Mouse (Mus musculus) CH12.LX (cell line): ENCODE results near the gene 4930442H23Rik. TPM values are rescaled to one million over a fixed set of nuclear protein-coding genes. Genes with fewer than 3 reads are reported as not detected.
A peak's percentile ranks its signal among the peaks of the same experiment; 100 is the strongest.

Experiments used
- DNase-seq: peaks from one replicate; pipeline ENCODE4 v3.0.0-alpha.2; 2013; ENCODE audit errors: extremely low read depth
- H3K27ac ChIP-seq: 2 replicates; pipeline ENCODE4 v1.5.1; 2012; ENCODE audit warnings: low read depth, mild to moderate bottlenecking, control low read depth, moderate library complexity; ENCODE audit not compliant: insufficient read depth
- H3K27me3 ChIP-seq: replicated peaks from 2 replicates; pipeline ENCODE3; 2012; ENCODE audit warnings: inconsistent platforms
- H3K36me3 ChIP-seq, 2 experiments: replicated peaks in 1 of 2; 2 replicates each; pipeline versions ENCODE3 to v1.6.1; 2012; ENCODE audit warnings: inconsistent platforms in 1 of 2, low read length in 1 of 2, mild to moderate bottlenecking in 1 of 2, mixed read lengths in 1 of 2, moderate library complexity in 1 of 2; ENCODE audit not compliant: control insufficient read depth in 1 of 2, insufficient read depth in 1 of 2
- H3K4me1 ChIP-seq, 2 experiments: 2 replicates each; pipeline ENCODE4 v1.6.1; 2012; ENCODE audit warnings: inconsistent platforms in 1 of 2, moderate library complexity in 1 of 2; ENCODE audit not compliant: insufficient read depth in 2 of 2, control insufficient read depth in 1 of 2
- H3K4me2 ChIP-seq: 2 replicates; pipeline ENCODE4 v1.6.1; 2012; ENCODE audit warnings: low read depth, mild to moderate bottlenecking, control low read depth; ENCODE audit not compliant: poor library complexity, insufficient read depth, severe bottlenecking
- H3K4me3 ChIP-seq, 3 experiments: fragments of 150-350 bp in 1 of 3; sonication (generic) in 1 of 3; replicated peaks in 1 of 3; 2 replicates each; pipeline versions ENCODE3 to v1.5.1; 2011 to 2012; ENCODE audit warnings: low read depth in 2 of 3, low read length in 2 of 3, mild to moderate bottlenecking in 2 of 3, moderate library complexity in 2 of 3, control low read depth in 1 of 3, improper control_type of control experiment in 1 of 3, inconsistent platforms in 1 of 3, mixed read lengths in 1 of 3; ENCODE audit not compliant: poor library complexity in 1 of 3
- H3K79me2 ChIP-seq: replicated peaks from 2 replicates; pipeline ENCODE4 v1.6.1; 2012; ENCODE audit warnings: mild to moderate bottlenecking, moderate library complexity; ENCODE audit not compliant: control insufficient read depth, poor library complexity, insufficient read depth, severe bottlenecking; ENCODE audit errors: extremely low read depth
- H3K9ac ChIP-seq: 2 replicates; pipeline ENCODE4 v1.6.1; 2012; ENCODE audit warnings: low read depth, mild to moderate bottlenecking, control low read depth, moderate library complexity; ENCODE audit not compliant: insufficient read depth
- H3K9me3 ChIP-seq: replicated peaks from 2 replicates; pipeline ENCODE3; 2012; ENCODE audit warnings: low read length, inconsistent platforms, mixed read lengths
- BHLHE40 ChIP-seq: IDR thresholded peaks from 2 replicates; pipeline ENCODE4 v1.6.1; 2011; ENCODE audit warnings: mild to moderate bottlenecking, low read depth, low read length, improper control_type of control experiment
- CHD2 ChIP-seq: IDR thresholded peaks from 2 replicates; pipeline ENCODE4 v1.6.1; 2011; ENCODE audit warnings: low read length, improper control_type of control experiment
- CTCF ChIP-seq, 2 experiments: IDR thresholded peaks in 1 of 2; conservative IDR thresholded peaks in 1 of 2; 2 replicates each; pipeline ENCODE4 v1.5.1; 2011 to 2012; ENCODE audit warnings: low read depth in 2 of 2, low read length in 2 of 2, improper control_type of control experiment in 1 of 2, inconsistent platforms in 1 of 2, mild to moderate bottlenecking in 1 of 2, moderate library complexity in 1 of 2
- ELF1 ChIP-seq: IDR thresholded peaks from 2 replicates; pipeline ENCODE4 v1.6.1; 2014; ENCODE audit warnings: low read depth, mild to moderate bottlenecking, inconsistent platforms, low read length, improper control_type of control experiment
- EP300 ChIP-seq: IDR thresholded peaks from 2 replicates; pipeline ENCODE4 v1.6.1; 2011; ENCODE audit warnings: low read length, improper control_type of control experiment
- ETS1 ChIP-seq: conservative IDR thresholded peaks from 2 replicates; pipeline ENCODE4 v1.6.1; 2012; ENCODE audit warnings: low read depth, mild to moderate bottlenecking, inconsistent platforms, low read length, improper control_type of control experiment, moderate library complexity
- GABPA ChIP-seq: IDR thresholded peaks from 2 replicates; pipeline ENCODE4 v1.6.1; 2012; ENCODE audit warnings: low read depth, low read length, improper control_type of control experiment, inconsistent platforms; ENCODE audit not compliant: insufficient replicate concordance
- HCFC1 ChIP-seq: IDR thresholded peaks from 2 replicates; pipeline ENCODE4 v1.6.1; 2012; ENCODE audit warnings: low read depth, mild to moderate bottlenecking, inconsistent platforms, low read length, improper control_type of control experiment
- IRF4 ChIP-seq: IDR thresholded peaks from 2 replicates; pipeline ENCODE4 v1.6.1; 2014; ENCODE audit warnings: low read depth, mild to moderate bottlenecking, inconsistent platforms, low read length, improper control_type of control experiment
- JUN ChIP-seq: IDR thresholded peaks from 2 replicates; pipeline ENCODE4 v1.6.1; 2011; ENCODE audit warnings: low read depth, mild to moderate bottlenecking, low read length, improper control_type of control experiment, moderate library complexity; ENCODE audit not compliant: insufficient read depth
- KAT2A ChIP-seq: IDR thresholded peaks from 2 replicates; pipeline ENCODE4 v1.6.1; 2012; ENCODE audit warnings: low read length, improper control_type of control experiment, inconsistent platforms; ENCODE audit not compliant: insufficient replicate concordance
- MAZ ChIP-seq: IDR thresholded peaks from 2 replicates; pipeline ENCODE4 v1.6.1; 2012; ENCODE audit warnings: low read depth, mild to moderate bottlenecking, inconsistent platforms, low read length, improper control_type of control experiment, moderate library complexity
- MEF2A ChIP-seq: IDR thresholded peaks from 2 replicates; pipeline ENCODE4 v1.6.1; 2014; ENCODE audit warnings: low read depth, mild to moderate bottlenecking, inconsistent platforms, low read length, improper control_type of control experiment, borderline replicate concordance
- MYC ChIP-seq: IDR thresholded peaks from 2 replicates; pipeline ENCODE4 v1.6.1; 2011; ENCODE audit warnings: low read depth, mild to moderate bottlenecking, improper control_type of control experiment, low read length
- NELFE ChIP-seq: IDR thresholded peaks from 2 replicates; pipeline ENCODE4 v1.6.1; 2011; ENCODE audit warnings: low read depth, low read length, improper control_type of control experiment
- POLR2A ChIP-seq: IDR thresholded peaks from 2 replicates; pipeline ENCODE4 v1.6.1; 2011; ENCODE audit warnings: low read depth, mild to moderate bottlenecking, improper control_type of control experiment, low read length
- RCOR1 ChIP-seq: conservative IDR thresholded peaks from 2 replicates; pipeline ENCODE4 v1.6.1; 2012; ENCODE audit warnings: low read depth, mild to moderate bottlenecking, inconsistent platforms, low read length, improper control_type of control experiment
- SIN3A ChIP-seq: IDR thresholded peaks from 2 replicates; pipeline ENCODE4 v1.6.1; 2012; ENCODE audit warnings: low read length, improper control_type of control experiment, inconsistent platforms
- TBP ChIP-seq: conservative IDR thresholded peaks from 2 replicates; pipeline ENCODE4 v1.6.1; 2011; ENCODE audit warnings: low read depth, low read length, improper control_type of control experiment
- TCF12 ChIP-seq: IDR thresholded peaks from 2 replicates; pipeline ENCODE4 v1.6.1; 2014; ENCODE audit warnings: low read depth, mild to moderate bottlenecking, inconsistent platforms, low read length, improper control_type of control experiment
- UBTF ChIP-seq: IDR thresholded peaks from 2 replicates; pipeline ENCODE4 v1.6.1; 2012; ENCODE audit warnings: low read depth, mild to moderate bottlenecking, inconsistent platforms, low read length, improper control_type of control experiment, moderate library complexity
- ZC3H11A ChIP-seq: IDR thresholded peaks from 2 replicates; pipeline ENCODE4 v1.6.1; 2012; ENCODE audit warnings: low read depth, mild to moderate bottlenecking, inconsistent platforms, low read length, improper control_type of control experiment
- ZKSCAN1 ChIP-seq: IDR thresholded peaks from 2 replicates; pipeline ENCODE4 v1.6.1; 2012; ENCODE audit warnings: low read depth, inconsistent platforms, low read length, improper control_type of control experiment, borderline replicate concordance
- ZMIZ1 ChIP-seq: IDR thresholded peaks from 2 replicates; pipeline ENCODE4 v1.6.1; 2012; ENCODE audit warnings: low read depth, mild to moderate bottlenecking, inconsistent platforms, low read length, improper control_type of control experiment
- ZNF384 ChIP-seq: IDR thresholded peaks from 2 replicates; pipeline ENCODE4 v1.6.1; 2012; ENCODE audit warnings: low read depth, low read length, improper control_type of control experiment, inconsistent platforms
- dilution Hi-C: fragments of 300-500 bp; cut with MboI; formaldehyde crosslinking; loops from 2 replicates; pipeline ENCODE4 v1.14.3; 2020; ENCODE audit warnings: low sequenced_read_pairs; ENCODE audit not compliant: extremely low pct_unique_long_range_greater_than_20kb, extremely low pct_ligation_motif_present
- in situ Hi-C: fragments of 300-500 bp; cut with MboI; formaldehyde crosslinking; loops from 3 replicates; pipeline ENCODE4 v1.14.3; 2019; ENCODE audit warnings: low sequenced_read_pairs, low pct_ligation_motif_present, low pct_unique_long_range_greater_than_20kb, mixed read lengths
- polyA plus RNA-seq: library from polyadenylated mRNA; unstranded; fragments of >175 nt; gene quantifications from 2 replicates; pipeline ENCODE4 v1.2.1, GENCODE M21; 2012; ENCODE audit warnings: low read depth; ENCODE audit not compliant: insufficient read length
- total RNA-seq, 2 experiments: library from RNA; depleted of rRNA; stranded (reverse); fragments of 300-350 nt in 1 of 2; fragments of >200 nt in 1 of 2; gene quantifications; 2 replicates each; pipeline ENCODE4 v1.2.3; 2012 to 2014

4930442H23Rik gene
- total and polyA plus RNA-seq, 3 experiments = 0.27 TPM; not detected in 2

DNA sequence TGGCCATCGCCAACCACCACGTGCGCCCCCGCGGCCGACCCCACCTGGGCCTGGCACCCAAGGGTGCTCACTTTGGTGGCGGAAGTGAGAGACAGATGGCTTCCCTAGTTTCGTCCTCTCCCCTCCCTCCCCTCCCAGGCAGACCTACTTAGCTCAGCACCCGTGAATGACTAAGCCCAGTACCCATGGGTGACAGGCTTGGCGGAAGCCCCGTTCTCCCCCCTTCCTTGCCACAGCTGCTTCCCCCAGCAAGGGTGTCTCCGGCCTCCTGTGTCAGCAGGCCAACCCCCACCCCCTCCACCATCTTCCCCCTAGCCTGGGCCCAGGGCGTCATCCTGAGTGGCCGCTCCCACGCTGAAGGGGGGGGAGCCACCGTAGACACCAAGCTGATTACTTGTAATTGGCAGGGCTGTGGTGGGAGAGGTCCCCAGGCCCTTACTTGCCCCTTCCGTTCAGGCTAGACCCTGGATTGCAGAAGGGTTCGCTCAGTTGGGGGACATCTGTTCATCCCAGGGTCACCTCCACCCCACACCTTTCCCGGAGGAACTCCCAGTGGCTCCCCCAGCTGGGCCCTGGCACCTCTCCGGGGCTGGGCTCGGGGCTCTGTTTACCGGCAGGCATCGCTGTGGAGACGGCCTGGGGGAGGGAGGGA, 45.4 kb downstream of the 4930442H23Rik start (continued):
- TF ChIP-seq MAZ = peak; percentile 81
- peak; percentile 37; the same call in 1 of the 2 replicates for TF ChIP-seq ETS1
- peak; percentile 30; the same call in 1 of the 2 replicates for TF ChIP-seq BHLHE40
- no peak for TF ChIP-seq ZC3H11A
- TF ChIP-seq CHD2 = peak; percentile 63; the same call in 1 of the 2 replicates
- no peak for TF ChIP-seq TBP

DNA sequence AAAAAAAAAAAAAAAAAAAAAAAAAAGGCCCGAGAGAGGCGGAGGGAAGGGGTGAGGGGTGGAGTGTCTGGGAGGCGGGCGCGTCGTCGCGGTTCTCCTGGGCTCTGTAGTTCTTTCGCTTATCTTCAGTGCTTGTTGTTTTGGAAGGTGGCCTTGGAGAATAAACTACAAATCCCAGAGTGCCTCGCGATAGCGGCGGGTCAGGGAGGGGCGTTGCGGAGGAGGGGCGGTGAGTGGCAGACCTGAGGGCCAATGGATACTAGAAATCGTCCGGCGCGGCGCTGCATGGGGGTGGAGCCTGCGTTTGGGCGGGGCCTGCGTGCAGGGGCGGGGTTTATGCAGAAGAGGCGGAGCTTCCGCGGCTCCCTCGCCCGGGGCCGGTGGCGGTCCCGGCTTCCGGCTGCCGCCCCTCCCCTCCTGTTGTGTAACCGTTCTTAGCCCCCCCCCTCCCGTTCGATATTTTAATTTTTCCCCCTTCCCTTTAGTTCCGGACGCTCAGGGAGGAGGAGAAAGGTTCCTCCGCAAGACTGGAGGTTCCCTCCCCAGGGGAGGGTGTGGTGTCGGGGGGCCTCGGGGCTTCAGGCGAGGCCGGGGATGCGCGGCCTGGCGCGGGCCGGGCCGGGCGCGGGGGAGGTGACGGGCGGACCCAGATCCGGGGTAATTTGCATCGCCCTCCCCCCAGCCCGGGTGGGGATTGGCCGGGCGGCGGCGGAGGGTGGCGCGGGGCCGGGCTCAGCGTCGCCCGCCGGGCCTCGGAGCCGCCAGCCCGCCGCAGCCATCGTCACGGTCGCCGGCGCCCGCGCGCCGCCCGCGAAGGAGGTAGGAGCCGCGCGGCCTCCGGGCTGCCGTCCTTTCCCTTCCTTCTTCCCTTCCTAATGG, 46.2 kb downstream of the 4930442H23Rik start:
- dilution Hi-C loops = no loop called here
- peak; percentile 100 for TF ChIP-seq UBTF
- peak; percentile 99 for TF ChIP-seq ZNF384
- peak; percentile 64; the same call in 1 of the 2 replicates for TF ChIP-seq NELFE
- TF ChIP-seq KAT2A = peak; percentile 87; the same call in 1 of the 2 replicates
- TF ChIP-seq ELF1 = peak; percentile 67
- no peak for TF ChIP-seq TBP
- peak; percentile 60 for TF ChIP-seq ZMIZ1
- TF ChIP-seq CHD2 = peak; percentile 77
- TF ChIP-seq SIN3A = peak; percentile 42; the same call in 1 of the 2 replicates
- peak; percentile 83 for TF ChIP-seq POLR2A
- no peak for TF ChIP-seq EP300
- peak; percentile 93 for TF ChIP-seq HCFC1
- peak; percentile 79 for TF ChIP-seq MYC
- TF ChIP-seq JUN = no peak
- peak; percentile 37; the same call in 1 of the 2 replicates for TF ChIP-seq GABPA
- peak; percentile 5; the same call in 1 of the 2 replicates for TF ChIP-seq IRF4
- TF ChIP-seq TCF12 = peak; percentile 50
- TF ChIP-seq RCOR1 = 0 out of 2 replicates have a peak, but pooled peaks have one; percentile 23
- no peak for TF ChIP-seq ZC3H11A
- no peak for TF ChIP-seq CTCF (conservative IDR thresholded peaks at IDR 0.05 in 1 of 2, IDR thresholded peaks at IDR 0.05 in 1 of 2; ENCODE audit: low read depth in 2 of 2, low read length in 2 of 2)
- TF ChIP-seq ZKSCAN1 = peak; percentile 46; the same call in 1 of the 2 replicates
- peak; percentile 73 for TF ChIP-seq MEF2A
- peak; percentile 98 for TF ChIP-seq MAZ
- peak overlapping the region; percentile 100 for H3K9ac ChIP-seq
- peak overlapping the region; percentile 85 to 90 (median 87) for H3K4me3 ChIP-seq
- peak; percentile 96 for DNase-seq
- peaks cover 0 to 22% of the 10 kb centered on the region in 2 experiments for H3K36me3 ChIP-seq
- no peak overlapping the region; the same call in 1 of the 2 replicates for H3K4me2 ChIP-seq
- in situ Hi-C loops = no loop called here
- no peaks in the 10 kb centered on the region for H3K9me3 ChIP-seq
- H3K27ac ChIP-seq = peak overlapping the region; percentile 82
- peaks cover 19 to 52% of the 10 kb centered on the region in 2 experiments for H3K4me1 ChIP-seq
- peaks cover 46% of the 10 kb centered on the region for H3K79me2 ChIP-seq
- no peaks in the 10 kb centered on the region for H3K27me3 ChIP-seq
